Mouse (Mus musculus) stomach, embryonic 15.5 days (tissue): Measurements from ENCODE around the gene Ecm1. TPM values are rescaled to one million over a fixed set of nuclear protein-coding genes. Genes with fewer than 3 reads are reported as not detected.

Source experiments
- ATAC-seq: fragments of 200-750 bp; cut with Nextera tagmentation; 2 replicates; pipeline ENCODE4 v1.8.0; 2017; ENCODE audit warnings: low read depth, moderate number of reproducible peaks, moderate TSS enrichment; ENCODE audit not compliant: insufficient read depth, low FRiP score
- H3K27ac ChIP-seq: fragments of 300-500 bp; sonication (generic); 2 replicates; pipeline ENCODE4 v1.5.1; 2015; ENCODE audit warnings: mild to moderate bottlenecking, inconsistent platforms
- H3K27me3 ChIP-seq: fragments of 300-500 bp; sonication (generic); replicated peaks from 2 replicates; pipeline ENCODE4 v1.6.1; 2015; ENCODE audit warnings: inconsistent platforms
- H3K36me3 ChIP-seq: fragments of 300-500 bp; sonication (generic); 2 replicates; pipeline ENCODE4 v1.6.1; 2015; ENCODE audit warnings: inconsistent platforms
- H3K4me1 ChIP-seq: fragments of 300-500 bp; sonication (generic); 2 replicates; pipeline ENCODE4 v1.6.1; 2015; ENCODE audit warnings: inconsistent platforms
- H3K4me2 ChIP-seq: fragments of 300-500 bp; sonication (generic); 2 replicates; pipeline ENCODE4 v1.6.1; 2015; ENCODE audit warnings: mild to moderate bottlenecking, inconsistent platforms
- H3K4me3 ChIP-seq: fragments of 300-500 bp; sonication (generic); replicated peaks from 2 replicates; pipeline ENCODE4 v1.5.1; 2015; ENCODE audit warnings: inconsistent platforms
- H3K9ac ChIP-seq: fragments of 300-500 bp; sonication (generic); 2 replicates; pipeline ENCODE4 v1.6.1; 2015; ENCODE audit warnings: inconsistent platforms
- H3K9me3 ChIP-seq: fragments of 300-500 bp; sonication (generic); 2 replicates; pipeline ENCODE4 v1.6.1; 2016; ENCODE audit warnings: inconsistent platforms
- WGBS: fragments of 180-500 bp; shearing (Covaris S2); methylation state at CpG from one replicate; pipeline ENCODE4 v1.1.7; 2015; 5-methylcytosine and 5-hydroxymethylcytosine counted together
- polyA plus RNA-seq: library from polyadenylated mRNA; unstranded; fragments of >200 nt; fragmentation: Nextera tagmentation; extraction: Ambion mirVana; gene quantifications from 2 replicates; pipeline ENCODE4 v1.2.1, GENCODE M21; 2015

Gene Ecm1
- polyA plus RNA-seq, 1 experiment from 2014 or later, result 42.6 TPM

DNA sequence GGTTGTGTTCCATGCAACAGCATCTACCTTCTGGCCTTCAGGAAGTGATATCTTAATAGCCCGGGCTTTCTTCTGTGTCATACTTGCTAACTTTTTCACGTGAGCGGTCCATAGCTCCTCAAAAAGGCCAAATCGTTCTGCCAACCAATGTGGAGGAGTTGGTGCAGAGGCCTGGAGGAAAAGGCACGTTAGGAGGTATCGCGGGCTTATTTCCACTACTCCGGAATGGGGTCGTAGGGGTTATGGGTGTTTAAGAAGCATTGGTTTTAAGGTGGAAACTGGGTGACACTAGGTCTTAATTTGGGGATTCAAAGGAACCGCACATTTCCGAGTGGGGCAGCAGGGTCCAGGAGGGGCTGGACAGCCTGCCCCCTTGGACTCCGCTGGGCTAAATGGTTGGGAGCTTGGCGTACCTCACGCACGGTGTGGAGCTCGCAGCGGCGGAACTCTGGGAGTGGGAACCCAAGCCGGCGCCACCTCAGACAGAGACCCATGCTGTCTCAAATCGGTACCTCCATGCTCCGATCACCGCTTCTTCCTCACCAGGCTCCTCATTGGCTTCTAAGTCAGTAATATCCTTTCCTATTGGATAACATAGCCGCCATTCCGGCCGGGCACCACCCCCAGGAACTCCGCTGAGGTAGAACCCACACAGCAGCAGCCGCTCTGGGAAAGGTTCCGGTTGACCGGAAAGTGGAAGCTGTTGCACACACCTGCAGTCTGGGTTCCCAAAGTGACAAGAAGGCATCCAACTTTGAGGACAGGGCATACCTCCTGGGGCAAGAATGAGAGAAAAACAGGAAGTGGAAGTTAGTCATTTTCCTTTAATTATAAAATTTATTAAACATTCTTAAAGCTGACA is 15.2 kb upstream of the Ecm1 start:
- H3K4me2 ChIP-seq, result peak overlapping the region; percentile 72
- H3K4me3 ChIP-seq, result peak overlapping the region; percentile 91
- peak; percentile 99 for ATAC-seq
- no peaks in the 10 kb centered on the region for H3K27me3 ChIP-seq
- under 1% methylated on average over 28 of the region's 30 CpGs for WGBS
- H3K9me3 ChIP-seq, result no peaks in the 10 kb centered on the region
- no peaks in the 10 kb centered on the region for H3K4me1 ChIP-seq
- peak overlapping the region; percentile 65 for H3K9ac ChIP-seq
- H3K27ac ChIP-seq, result peak overlapping the region; percentile 74
- H3K36me3 ChIP-seq, result peaks cover 25% of the 10 kb centered on the region

DNA sequence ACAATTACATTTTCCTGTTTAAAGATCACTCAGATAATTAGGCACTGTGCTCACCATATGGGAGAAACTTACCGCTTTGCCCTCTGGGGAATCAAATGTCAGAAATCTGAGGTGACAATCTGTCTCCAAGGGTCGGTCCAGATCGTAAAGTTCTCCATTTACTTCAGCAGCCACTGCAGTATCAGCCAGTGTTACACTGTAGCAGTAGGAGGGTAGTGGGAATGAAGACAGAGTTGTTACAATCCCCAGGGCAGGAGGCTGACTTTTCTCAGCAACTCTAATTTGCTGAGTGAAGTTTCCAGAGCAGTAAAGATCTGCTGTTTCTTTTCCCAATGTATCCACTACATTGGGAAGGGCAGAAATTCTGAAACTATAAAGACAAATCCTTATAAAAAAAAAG is 13.6 kb upstream of the Ecm1 start:
- Histone ChIP-seq H3K4me2 (no peak overlapping the region), H3K27ac (no peak overlapping the region), H3K27me3 (no peaks in the 10 kb centered on the region), H3K36me3 (peaks cover 37% of the 10 kb centered on the region), H3K4me3 (no peak overlapping the region), H3K4me1 (no peaks in the 10 kb centered on the region), H3K9me3 (no peaks in the 10 kb centered on the region), H3K9ac (no peak overlapping the region)
- 86% methylated on average over 3 of the region's 3 CpGs for WGBS
- no peak for ATAC-seq

DNA sequence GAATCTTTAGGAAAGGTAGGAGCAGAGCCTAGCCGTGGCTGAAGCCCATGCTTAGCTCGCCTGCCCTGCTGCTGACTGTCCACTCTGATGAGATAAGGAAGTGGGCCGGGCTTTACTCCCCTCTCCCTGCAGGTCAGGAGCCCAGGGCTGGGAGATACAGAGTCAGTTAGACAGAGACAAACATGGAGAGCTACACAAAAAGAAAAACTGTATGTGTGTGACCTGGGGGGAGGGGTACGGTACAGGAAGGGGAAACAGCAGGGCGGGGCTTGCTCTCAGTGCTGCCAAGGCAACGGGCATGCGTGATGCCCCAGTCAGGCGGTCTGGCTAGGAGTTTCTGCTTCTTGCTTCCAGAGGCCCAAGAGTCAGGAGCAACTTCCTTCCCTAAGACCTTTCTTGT is 1.0 kb upstream of the Ecm1 start:
- WGBS, result 37% methylated on average over 8 of the region's 8 CpGs
- Histone ChIP-seq H3K36me3 (peaks cover 35% of the 10 kb centered on the region), H3K27me3 (no peaks in the 10 kb centered on the region), H3K4me1 (peaks cover 9% of the 10 kb centered on the region; the same call in 1 of the 2 replicates), H3K27ac (0 out of 2 replicates have a peak overlapping the region, but pooled peaks have one; percentile 7), H3K9ac (no peak overlapping the region), H3K4me3 (no peak overlapping the region), H3K4me2 (no peak overlapping the region), H3K9me3 (no peaks in the 10 kb centered on the region)
- ATAC-seq, result 0 out of 2 replicates have a peak, but pooled peaks have one; percentile 25

DNA sequence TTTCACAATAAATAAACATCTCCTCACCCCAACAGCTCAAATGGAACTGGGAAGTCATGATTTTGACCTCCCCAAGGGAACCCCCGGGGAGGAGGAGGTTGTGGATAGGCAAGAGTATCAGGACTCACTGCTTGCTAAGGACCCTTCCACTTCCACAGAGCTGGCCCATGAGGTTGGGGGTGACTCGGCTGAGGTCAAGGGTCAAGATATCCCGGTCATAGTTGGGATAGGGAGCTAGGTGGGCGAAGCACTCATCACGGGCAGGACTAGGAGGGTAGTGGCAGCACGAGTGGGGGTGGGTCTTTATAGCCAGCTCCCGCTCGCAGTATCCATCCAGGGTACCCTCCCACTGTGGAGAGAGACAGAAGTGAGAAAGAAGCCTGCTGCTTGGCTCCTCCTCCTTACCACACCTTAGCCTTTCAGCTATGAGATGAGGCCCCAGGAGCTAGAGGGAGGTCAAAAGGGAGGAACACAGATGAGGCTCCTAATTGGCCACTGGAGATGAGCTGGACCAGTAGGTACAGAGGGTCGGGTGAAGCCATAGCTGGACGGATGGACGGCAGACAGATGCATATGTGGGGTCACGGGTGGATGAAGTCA is 4.2 kb downstream of the Ecm1 start:
- H3K27me3 ChIP-seq, result no peaks in the 10 kb centered on the region

DNA sequence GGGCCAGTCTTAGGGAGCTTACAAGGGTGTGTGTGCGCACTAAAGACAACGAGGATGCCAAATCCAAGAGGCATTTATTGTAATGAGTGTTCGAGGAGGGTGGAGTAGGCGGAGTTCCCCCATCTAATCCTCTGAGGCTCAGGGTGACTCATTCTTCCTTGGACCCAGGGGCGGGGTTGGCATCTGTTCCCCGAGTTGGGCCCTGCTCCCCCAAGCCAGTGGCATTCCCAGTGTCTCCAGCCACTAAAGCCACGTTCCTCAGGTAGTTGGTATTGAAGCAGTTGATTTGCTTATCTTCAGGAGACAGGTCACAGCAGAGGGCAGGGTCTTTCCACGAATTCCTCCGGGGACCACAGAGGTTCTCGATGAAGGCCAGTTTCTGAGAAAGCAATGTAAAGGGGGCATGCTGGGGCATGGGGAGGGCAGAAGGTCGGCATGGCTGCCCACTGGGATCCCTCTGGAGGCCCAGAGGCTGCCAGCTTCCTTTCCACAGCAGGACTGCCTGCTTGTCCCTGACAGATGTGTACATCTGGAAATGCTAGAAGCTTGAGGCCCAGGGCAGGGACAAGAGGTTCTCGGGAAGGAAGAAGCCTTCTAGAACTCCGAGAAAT is 5.2 kb downstream of the Ecm1 start:
- no peak overlapping the region for H3K4me3 ChIP-seq
- no peak overlapping the region for H3K4me2 ChIP-seq
- peaks cover 12% of the 10 kb centered on the region; the same call in 1 of the 2 replicates for H3K4me1 ChIP-seq
- no peak overlapping the region for H3K9ac ChIP-seq
- peak overlapping the region; percentile 27; the same call in 1 of the 2 replicates for H3K27ac ChIP-seq
- H3K27me3 ChIP-seq, result no peaks in the 10 kb centered on the region
- no peak for ATAC-seq
- H3K9me3 ChIP-seq, result no peaks in the 10 kb centered on the region
- 65% methylated on average over 13 of the region's 13 CpGs for WGBS
- H3K36me3 ChIP-seq, result no peaks in the 10 kb centered on the region; the same call in 1 of the 2 replicates

More for the DNA sequence above, 4.2 kb downstream of the Ecm1 start:
- Histone ChIP-seq H3K4me2 (no peak overlapping the region), H3K27ac (no peak overlapping the region), H3K4me1 (peaks cover 14% of the 10 kb centered on the region; the same call in 1 of the 2 replicates), H3K9ac (no peak overlapping the region), H3K4me3 (no peak overlapping the region), H3K9me3 (no peaks in the 10 kb centered on the region), H3K36me3 (no peaks in the 10 kb centered on the region; the same call in 1 of the 2 replicates)
- WGBS, result 82% methylated on average over 12 of the region's 12 CpGs
- ATAC-seq, result no peak

DNA sequence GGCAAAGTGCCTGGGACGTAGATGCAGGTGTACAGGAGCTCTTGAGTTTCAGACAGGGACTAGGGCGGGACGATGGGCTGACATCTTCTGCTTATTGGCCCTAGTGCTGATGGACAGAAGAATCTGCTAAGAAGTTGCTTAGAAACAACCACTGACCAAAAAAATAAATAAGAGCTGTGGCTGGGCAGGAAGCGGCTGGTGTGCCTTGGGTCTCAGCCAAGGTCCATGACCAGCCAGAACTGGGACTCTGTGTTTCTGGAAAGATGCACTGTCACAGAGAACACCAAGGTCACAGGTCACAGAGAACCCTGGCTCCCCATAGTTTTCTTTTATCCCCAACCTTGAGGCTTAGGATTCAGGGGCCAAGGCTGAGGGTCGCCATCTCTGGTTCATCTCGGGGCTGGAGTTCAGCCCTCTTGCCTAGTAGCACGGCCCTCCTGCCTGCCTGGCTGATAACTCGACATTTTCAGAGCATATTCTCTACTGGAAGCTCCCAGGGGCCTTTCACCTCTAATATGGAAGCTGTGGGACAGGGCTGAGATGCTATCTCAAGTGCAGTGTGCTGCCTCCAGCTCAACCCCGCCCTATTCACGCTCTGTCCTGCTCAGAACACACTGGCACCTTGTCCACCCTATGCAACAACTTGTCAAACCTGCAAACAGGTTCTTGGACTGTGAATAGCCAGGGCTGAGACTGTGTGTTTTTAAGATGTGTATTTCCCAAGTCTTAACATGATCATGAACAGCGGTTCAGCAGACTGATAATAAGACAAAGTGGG is 6.4 kb downstream of the Ecm1 start:
- no peak overlapping the region for H3K9ac ChIP-seq
- no peak overlapping the region for H3K4me2 ChIP-seq
- no peaks in the 10 kb centered on the region for H3K9me3 ChIP-seq
- no peaks in the 10 kb centered on the region for H3K27me3 ChIP-seq
- H3K27ac ChIP-seq, result peak overlapping the region; percentile 36; the same call in 1 of the 2 replicates
- H3K4me1 ChIP-seq, result peaks cover 9% of the 10 kb centered on the region; the same call in 1 of the 2 replicates
- ATAC-seq, result no peak
- H3K4me3 ChIP-seq, result no peak overlapping the region
- 79% methylated on average over 11 of the region's 11 CpGs for WGBS
- H3K36me3 ChIP-seq, result no peaks in the 10 kb centered on the region; the same call in 1 of the 2 replicates

DNA sequence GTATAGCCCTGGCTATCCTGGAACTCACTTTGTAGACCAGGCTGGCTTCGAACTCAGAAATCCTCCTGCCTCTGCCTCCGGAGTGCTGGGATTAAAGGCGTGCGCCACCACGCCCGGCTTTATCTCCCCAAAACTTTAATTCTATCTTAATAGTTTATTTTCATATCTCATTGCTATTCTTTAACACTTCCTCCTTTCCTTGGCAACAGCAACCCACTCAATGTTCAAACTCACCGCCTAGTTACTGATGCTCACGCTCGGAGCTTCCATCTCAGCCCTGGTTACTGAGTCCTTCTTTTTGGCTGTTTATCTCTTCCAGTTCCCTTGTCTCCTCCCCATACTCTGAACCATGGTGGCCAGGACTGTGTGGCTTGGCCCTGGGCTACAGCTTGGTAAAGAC is 7.1 kb downstream of the Ecm1 start:
- Histone ChIP-seq H3K9ac (no peak overlapping the region), H3K4me1 (peaks cover 9% of the 10 kb centered on the region; the same call in 1 of the 2 replicates), H3K36me3 (no peaks in the 10 kb centered on the region; the same call in 1 of the 2 replicates), H3K9me3 (no peaks in the 10 kb centered on the region), H3K4me2 (no peak overlapping the region), H3K27me3 (no peaks in the 10 kb centered on the region), H3K27ac (no peak overlapping the region), H3K4me3 (no peak overlapping the region)
- ATAC-seq, result no peak
- WGBS, result 93% methylated on average over 9 of the region's 9 CpGs

DNA sequence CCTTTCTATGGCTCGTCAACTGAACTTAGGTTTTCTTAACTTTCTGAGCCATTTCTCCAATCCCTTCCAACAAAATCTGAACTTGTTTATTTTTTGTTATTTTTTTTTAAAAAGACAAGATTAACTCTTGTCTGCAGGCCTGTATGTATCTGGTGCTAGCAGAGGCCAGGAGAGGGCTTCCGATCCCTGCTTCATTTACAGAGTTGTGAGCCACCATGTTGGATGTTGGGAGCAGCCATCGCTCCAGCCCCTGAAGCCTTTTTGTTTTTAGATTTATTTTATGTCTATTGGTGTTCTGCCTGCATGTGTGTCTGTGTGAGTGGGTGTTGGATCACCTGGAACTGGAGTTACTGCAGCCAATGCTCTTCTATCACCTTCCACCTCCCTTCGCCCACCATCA is 7.6 kb downstream of the Ecm1 start:
- Histone ChIP-seq H3K27me3 (no peaks in the 10 kb centered on the region), H3K4me1 (peaks cover 9% of the 10 kb centered on the region; the same call in 1 of the 2 replicates), H3K36me3 (no peaks in the 10 kb centered on the region; the same call in 1 of the 2 replicates), H3K9ac (no peak overlapping the region), H3K27ac (no peak overlapping the region), H3K4me3 (no peak overlapping the region), H3K9me3 (no peaks in the 10 kb centered on the region), H3K4me2 (no peak overlapping the region)
- 87% methylated on average over 4 of the region's 4 CpGs for WGBS
- ATAC-seq, result no peak

DNA sequence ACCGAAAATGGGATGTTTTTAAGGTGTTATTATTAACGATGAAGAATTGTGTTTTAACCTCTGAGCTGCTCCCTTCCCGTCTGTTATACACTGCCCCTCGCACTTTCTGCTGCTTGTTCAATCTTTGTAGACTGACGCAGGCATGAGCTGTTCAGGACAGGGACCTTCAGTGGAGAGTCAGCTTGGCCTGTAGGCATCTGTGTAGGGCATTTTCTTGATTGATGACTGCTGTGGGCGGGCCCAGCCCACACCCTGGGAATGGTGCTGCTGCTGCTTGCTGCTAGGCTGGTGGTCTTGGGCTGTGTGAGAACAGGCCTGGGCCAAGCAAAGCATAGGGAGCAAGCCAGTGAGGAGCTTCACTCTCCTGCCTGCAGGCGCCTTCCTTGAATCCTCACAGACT is 8.9 kb downstream of the Ecm1 start:
- ATAC-seq, result no peak
- Histone ChIP-seq H3K36me3 (no peaks in the 10 kb centered on the region), H3K27me3 (no peaks in the 10 kb centered on the region), H3K4me2 (no peak overlapping the region), H3K9ac (no peak overlapping the region), H3K4me3 (no peak overlapping the region), H3K9me3 (no peaks in the 10 kb centered on the region), H3K4me1 (peaks cover 9% of the 10 kb centered on the region; the same call in 1 of the 2 replicates), H3K27ac (no peak overlapping the region)
- WGBS, result 66% methylated on average over 7 of the region's 7 CpGs

DNA sequence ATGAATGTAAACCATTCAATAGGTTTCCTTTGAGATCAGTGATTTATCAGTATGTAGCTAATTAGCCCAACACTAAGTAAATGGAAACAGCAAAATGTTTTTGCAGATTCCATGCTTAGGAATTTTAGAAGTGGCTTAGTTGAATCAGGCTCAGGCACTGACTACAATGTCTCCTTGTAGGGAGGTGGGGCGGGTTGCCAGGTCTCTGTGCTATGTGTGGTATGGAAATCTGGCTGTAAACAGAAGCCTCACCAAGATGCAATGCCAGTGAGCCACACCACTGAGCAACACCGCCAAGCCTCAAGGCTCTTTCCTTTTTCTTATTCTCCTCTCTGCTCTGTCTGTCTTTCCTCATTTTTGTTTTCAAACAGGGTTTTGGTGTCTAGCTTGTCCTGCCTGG is 10.5 kb downstream of the Ecm1 start:
- Histone ChIP-seq H3K9me3 (no peaks in the 10 kb centered on the region), H3K4me2 (no peak overlapping the region), H3K27me3 (no peaks in the 10 kb centered on the region), H3K9ac (no peak overlapping the region), H3K4me1 (peaks cover 2% of the 10 kb centered on the region; the same call in 1 of the 2 replicates), H3K36me3 (no peaks in the 10 kb centered on the region), H3K27ac (no peak overlapping the region), H3K4me3 (no peak overlapping the region)
- WGBS, result 82% methylated on average over 2 of the region's 2 CpGs
- ATAC-seq, result no peak

DNA sequence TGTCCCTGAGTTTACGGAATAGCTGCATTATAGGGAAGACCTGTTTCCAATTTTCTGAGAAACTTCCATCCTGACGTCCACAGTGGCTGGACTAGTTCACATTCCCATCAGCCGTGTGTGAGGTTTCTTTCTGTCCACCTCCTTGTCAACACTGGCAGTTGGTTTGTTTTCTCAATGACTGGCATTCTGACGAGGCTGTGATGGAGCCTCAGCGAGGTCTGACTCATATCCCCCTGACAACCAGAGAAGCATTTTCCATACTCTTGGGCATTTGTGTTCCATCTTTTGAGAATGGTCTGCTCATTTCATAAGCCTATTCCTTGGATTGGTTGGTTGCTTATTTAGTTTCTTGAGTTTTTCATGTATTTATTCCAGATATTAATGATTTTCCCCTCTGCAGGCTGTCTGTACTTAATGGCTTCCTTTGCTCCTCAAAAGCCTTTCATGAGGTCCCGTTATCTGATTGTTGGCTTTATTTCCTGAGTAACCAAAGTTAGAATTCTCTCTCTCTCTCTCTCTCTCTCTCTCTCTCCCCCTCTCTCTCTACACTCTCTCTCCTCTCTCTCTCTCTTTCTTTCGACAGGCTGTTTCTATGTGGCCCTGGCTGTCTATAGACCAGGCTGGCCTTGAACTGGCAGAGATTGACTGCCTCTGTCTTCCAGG is 12.5 kb downstream of the Ecm1 start:
- no peaks in the 10 kb centered on the region for H3K36me3 ChIP-seq
- ATAC-seq, result no peak
- no peaks in the 10 kb centered on the region for H3K4me1 ChIP-seq
- no peak overlapping the region for H3K27ac ChIP-seq
- no peaks in the 10 kb centered on the region for H3K27me3 ChIP-seq
- WGBS, result 52% methylated on average over 7 of the region's 7 CpGs
- no peaks in the 10 kb centered on the region for H3K9me3 ChIP-seq
- H3K4me2 ChIP-seq, result no peak overlapping the region
- H3K4me3 ChIP-seq, result no peak overlapping the region
- H3K9ac ChIP-seq, result no peak overlapping the region
